Comparison of ENCODE assay signal across 28 mouse cellular contexts in the genomic region with DNA sequence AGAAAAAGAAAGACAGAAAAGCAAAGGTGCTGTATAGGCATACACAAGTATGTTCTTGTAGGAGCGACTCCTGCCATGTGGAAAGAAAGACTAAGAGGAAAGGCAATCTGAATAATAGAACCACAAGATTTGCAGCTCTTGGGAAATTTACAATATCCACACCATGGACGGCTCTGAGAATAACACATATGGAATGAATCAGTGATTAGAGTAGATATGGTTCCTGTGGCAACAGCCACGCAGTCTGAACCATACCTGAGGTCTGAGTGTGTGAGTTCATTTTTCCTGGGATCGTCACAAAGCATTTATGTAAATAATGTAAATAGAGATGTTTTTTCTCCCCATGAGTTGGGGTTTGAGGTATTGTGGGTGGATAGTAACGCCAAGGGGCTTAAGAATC.
"Had no signal": no experiment of that assay in that cellular context is flagged by ENCODE, and none has a peak within 500 bp of the region (broad histone marks: within the 10 kb centered on the region; RNA-seq: fewer than 3 reads in every experiment).

No protein-coding gene starts in this region.

- H3K27ac ChIP-seq: heart, adult 2 months; hindbrain, embryonic 10.5 days; hindbrain, embryonic 12.5 days; hindbrain, embryonic 14.5 days; intestine, embryonic 15.5 days; kidney, postnatal 0 days; limb, embryonic 10.5 days; limb, embryonic 12.5 days; liver, embryonic 13.5 days; liver, embryonic 15.5 days had no signal

- H3K4me1 ChIP-seq: heart, embryonic 12.5 days; hindbrain, embryonic 10.5 days; hindbrain, embryonic 12.5 days; intestine, embryonic 15.5 days; limb, embryonic 10.5 days; limb, embryonic 12.5 days; liver, embryonic 13.5 days; liver, embryonic 15.5 days had no signal

- DNase-seq: gastrocnemius, postnatal 14 days; gastrocnemius, postnatal 36 days; heart, adult 11 months; heart, adult 2 months; heart, postnatal 10 days; heart, postnatal 4 days; kidney, adult 18-20 months; kidney, adult 8-10 months; kidney, postnatal 14 days; kidney, postnatal 36 days; layer of hippocampus, adult 9-11 months; layer of hippocampus, postnatal 36 days; liver; liver, embryonic 13.5 days; liver, postnatal 0 days had no signal

- H3K36me3 ChIP-seq: heart, embryonic 12.5 days; hindbrain, embryonic 10.5 days; hindbrain, embryonic 12.5 days; intestine, embryonic 15.5 days; limb, embryonic 10.5 days; limb, embryonic 12.5 days; liver, embryonic 13.5 days; liver, embryonic 15.5 days had no signal

- ATAC-seq: hindbrain, embryonic 16.5 days; inflammation-experienced regulatory T-cells, adult 6 months; intestine, embryonic 15.5 days; intestine, postnatal 0 days; liver, postnatal 0 days had no signal

- H3K4me3 ChIP-seq: heart, adult 2 months; heart, embryonic 12.5 days; hindbrain, embryonic 10.5 days; hindbrain, embryonic 12.5 days; intestine, embryonic 15.5 days; limb, embryonic 10.5 days; limb, embryonic 12.5 days; liver, embryonic 13.5 days; liver, embryonic 15.5 days had no signal

- H3K27me3 ChIP-seq: heart, embryonic 12.5 days; hindbrain, embryonic 12.5 days; intestine, embryonic 15.5 days; limb, embryonic 12.5 days; liver, embryonic 13.5 days; liver, embryonic 15.5 days had no signal

- H3K9me3 ChIP-seq: heart, embryonic 12.5 days; hindbrain, embryonic 10.5 days; hindbrain, embryonic 12.5 days; intestine, embryonic 15.5 days; limb, embryonic 10.5 days; limb, embryonic 12.5 days; liver, embryonic 13.5 days; liver, embryonic 15.5 days had no signal

- H3K4me2 ChIP-seq: heart, embryonic 12.5 days; hindbrain, embryonic 12.5 days; hindbrain, embryonic 14.5 days; intestine, embryonic 15.5 days; limb, embryonic 12.5 days; liver, embryonic 11.5 days; liver, embryonic 13.5 days; liver, embryonic 15.5 days had no signal

- H3K9ac ChIP-seq: heart, embryonic 12.5 days; hindbrain, embryonic 12.5 days; hindbrain, embryonic 14.5 days; intestine, embryonic 15.5 days; limb, embryonic 12.5 days; liver, embryonic 13.5 days; liver, embryonic 15.5 days; liver, postnatal 0 days had no signal
